Mouse (Mus musculus) lung, embryonic 15.5 days (tissue): ENCODE results near the gene 4932438H23Rik. TPM values are rescaled to one million over a fixed set of nuclear protein-coding genes. Genes with fewer than 3 reads are reported as not detected.

Experiments
- ATAC-seq: fragments of 200-750 bp; cut with Nextera tagmentation; 2 replicates; pipeline ENCODE4 v1.8.0; 2017; ENCODE audit warnings: moderate number of reproducible peaks, borderline replicate concordance; ENCODE audit not compliant: low FRiP score, low TSS enrichment; ENCODE audit errors: extremely low read depth
- H3K27ac ChIP-seq: fragments of 300-500 bp; sonication (generic); 2 replicates; pipeline ENCODE4 v1.5.1; 2015; ENCODE audit warnings: moderate library complexity, mild to moderate bottlenecking, inconsistent platforms
- H3K27me3 ChIP-seq: fragments of 300-500 bp; sonication (generic); 2 replicates; pipeline ENCODE4 v1.6.1; 2015; ENCODE audit warnings: inconsistent platforms
- H3K36me3 ChIP-seq: fragments of 300-500 bp; sonication (generic); 2 replicates; pipeline ENCODE4 v1.6.1; 2015; ENCODE audit warnings: inconsistent platforms
- H3K4me1 ChIP-seq: fragments of 300-500 bp; sonication (generic); 2 replicates; pipeline ENCODE4 v1.6.1; 2015; ENCODE audit warnings: inconsistent platforms
- H3K4me2 ChIP-seq: fragments of 300-500 bp; sonication (generic); 2 replicates; pipeline ENCODE4 v1.6.1; 2015; ENCODE audit warnings: inconsistent platforms, mild to moderate bottlenecking, moderate library complexity
- H3K4me3 ChIP-seq: fragments of 300-500 bp; sonication (generic); 2 replicates; pipeline ENCODE4 v1.5.1; 2015; ENCODE audit warnings: mild to moderate bottlenecking, inconsistent platforms
- H3K9ac ChIP-seq: fragments of 300-500 bp; sonication (generic); 2 replicates; pipeline ENCODE4 v1.6.1; 2015; ENCODE audit warnings: inconsistent platforms
- H3K9me3 ChIP-seq: fragments of 300-500 bp; sonication (generic); 2 replicates; pipeline ENCODE4 v1.6.1; 2016; ENCODE audit warnings: inconsistent platforms
- WGBS: fragments of 180-500 bp; shearing (Covaris S2); methylation state at CpG from one replicate; pipeline ENCODE4 v1.1.7; 2015; 5-methylcytosine and 5-hydroxymethylcytosine counted together
- polyA plus RNA-seq: library from polyadenylated mRNA; unstranded; fragments of >200 nt; fragmentation: Nextera tagmentation; extraction: Ambion mirVana; gene quantifications from 2 replicates; pipeline ENCODE4 v1.2.1, GENCODE M21; 2015

Gene 4932438H23Rik
- polyA plus RNA-seq, 1 experiment from 2014 or later: 0.52 TPM

- no peaks in the 10 kb centered on the region for H3K9me3 ChIP-seq
- H3K36me3 ChIP-seq: no peaks in the 10 kb centered on the region
- ATAC-seq: no peak
- no peak overlapping the region for H3K9ac ChIP-seq
- H3K4me1 ChIP-seq: no peaks in the 10 kb centered on the region
- H3K27me3 ChIP-seq: no peaks in the 10 kb centered on the region
- WGBS: 73% methylated on average over 1 of the region's 1 CpGs
- no peak overlapping the region for H3K4me3 ChIP-seq
- no peak overlapping the region for H3K27ac ChIP-seq
- H3K4me2 ChIP-seq: no peak overlapping the region
These were observed 28.9 kb upstream of the 4932438H23Rik start for GRCm38 (mm10) chr16:91123821-91124220.

DNA sequence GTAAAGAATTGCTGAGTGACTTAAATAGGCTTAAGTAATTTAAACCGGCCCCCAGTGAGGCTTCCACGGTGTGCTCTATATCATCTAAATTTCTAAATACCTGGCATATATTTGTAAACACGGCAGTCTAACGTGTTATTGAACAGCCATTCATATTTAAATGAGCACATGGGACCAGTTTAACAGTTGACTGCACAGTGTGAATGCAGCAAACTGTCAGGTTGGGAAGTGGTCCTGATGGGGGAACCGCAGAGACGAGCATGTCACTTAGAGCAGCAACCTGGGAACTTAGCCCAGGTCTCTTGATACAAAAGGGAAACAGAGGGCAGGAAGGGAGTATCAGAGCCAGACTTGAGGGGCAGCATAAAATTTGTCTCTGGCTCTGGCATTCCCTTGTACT lies 25.0 kb upstream of the 4932438H23Rik start:
- H3K9me3 ChIP-seq: no peaks in the 10 kb centered on the region
- H3K9ac ChIP-seq: no peak overlapping the region
- no peak for ATAC-seq
- H3K4me1 ChIP-seq: no peaks in the 10 kb centered on the region
- WGBS: 71% methylated on average over 6 of the region's 6 CpGs
- H3K27me3 ChIP-seq: no peaks in the 10 kb centered on the region
- no peak overlapping the region for H3K27ac ChIP-seq
- H3K4me2 ChIP-seq: no peak overlapping the region
- no peaks in the 10 kb centered on the region for H3K36me3 ChIP-seq
- H3K4me3 ChIP-seq: no peak overlapping the region

DNA sequence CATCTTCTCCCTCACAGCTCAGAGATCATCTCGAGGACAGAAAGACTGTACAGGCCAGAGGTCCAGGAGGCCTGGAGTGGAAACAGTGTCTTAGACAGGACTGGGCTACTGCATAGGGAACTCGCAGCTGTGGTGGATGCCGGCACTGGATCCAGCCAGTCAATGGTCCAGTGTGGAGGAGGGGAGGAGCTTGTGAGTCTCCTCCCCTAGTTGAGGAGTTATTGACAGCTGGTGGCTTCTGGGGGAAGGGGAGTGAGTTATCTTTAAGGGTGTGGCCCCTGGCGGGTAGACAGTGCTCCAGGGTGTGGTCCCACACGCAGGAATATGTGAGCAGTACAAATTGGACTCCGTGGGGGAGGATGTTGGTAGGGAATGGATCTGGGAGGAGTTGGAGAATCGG lies 21.8 kb upstream of the 4932438H23Rik start:
- Histone ChIP-seq H3K36me3 (no peaks in the 10 kb centered on the region), H3K4me3 (no peak overlapping the region), H3K27ac (no peak overlapping the region), H3K27me3 (no peaks in the 10 kb centered on the region), H3K4me1 (no peaks in the 10 kb centered on the region), H3K9ac (no peak overlapping the region), H3K9me3 (no peaks in the 10 kb centered on the region), H3K4me2 (no peak overlapping the region)
- no peak for ATAC-seq
- 65% methylated on average over 7 of the region's 7 CpGs for WGBS

- 76% methylated on average over 4 of the region's 4 CpGs for WGBS
- Histone ChIP-seq H3K4me1 (no peaks in the 10 kb centered on the region), H3K4me2 (no peak overlapping the region), H3K9ac (no peak overlapping the region), H3K27me3 (no peaks in the 10 kb centered on the region), H3K4me3 (no peak overlapping the region), H3K9me3 (no peaks in the 10 kb centered on the region), H3K27ac (no peak overlapping the region), H3K36me3 (no peaks in the 10 kb centered on the region)
- ATAC-seq: no peak
These were observed 21.1 kb upstream of the 4932438H23Rik start for GRCm38 (mm10) chr16:91116006-91116405.

- H3K36me3 ChIP-seq: no peaks in the 10 kb centered on the region
- H3K27me3 ChIP-seq: peaks cover 4% of the 10 kb centered on the region; the same call in 1 of the 2 replicates
- no peaks in the 10 kb centered on the region for H3K4me1 ChIP-seq
- no peak overlapping the region for H3K27ac ChIP-seq
- no peak overlapping the region for H3K9ac ChIP-seq
- no peaks in the 10 kb centered on the region for H3K9me3 ChIP-seq
- no peak for ATAC-seq
- H3K4me2 ChIP-seq: no peak overlapping the region
- WGBS: 42% methylated on average over 11 of the region's 11 CpGs
- no peak overlapping the region for H3K4me3 ChIP-seq
These were observed 16.1 kb upstream of the 4932438H23Rik start for GRCm38 (mm10) chr16:91110999-91111535.

DNA sequence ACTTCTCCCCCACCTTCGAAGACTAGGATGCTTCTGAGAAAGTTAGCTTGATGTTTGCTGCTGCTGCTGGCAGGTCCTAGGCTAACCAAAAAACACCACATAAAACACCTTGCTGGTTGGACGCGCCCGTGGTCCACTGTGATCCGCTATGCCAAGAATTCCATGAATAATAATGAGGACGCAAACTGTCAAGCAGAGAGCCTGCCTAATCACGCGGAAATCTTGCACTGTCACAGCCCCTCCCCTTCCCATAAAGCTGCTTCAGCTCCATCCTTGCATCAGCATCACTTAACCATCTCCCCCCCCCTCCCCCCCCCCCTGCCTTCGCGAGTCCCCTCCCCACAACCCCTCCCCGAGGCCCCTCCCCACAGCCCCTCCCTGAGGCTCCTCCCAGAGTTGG lies 12.7 kb upstream of the 4932438H23Rik start:
- H3K36me3 ChIP-seq: no peaks in the 10 kb centered on the region
- H3K4me2 ChIP-seq: no peak overlapping the region
- WGBS: 74% methylated on average over 11 of the region's 11 CpGs
- peaks cover 15% of the 10 kb centered on the region; the same call in 1 of the 2 replicates for H3K27me3 ChIP-seq
- H3K4me3 ChIP-seq: no peak overlapping the region
- no peak overlapping the region for H3K27ac ChIP-seq
- H3K9ac ChIP-seq: no peak overlapping the region
- no peak for ATAC-seq
- no peaks in the 10 kb centered on the region for H3K9me3 ChIP-seq
- H3K4me1 ChIP-seq: no peaks in the 10 kb centered on the region

GRCm38 (mm10) chr16:91105481-91106051 lies 10.6 kb upstream of the 4932438H23Rik start:
- no peak for ATAC-seq
- Histone ChIP-seq H3K27me3 (peaks cover 15% of the 10 kb centered on the region; the same call in 1 of the 2 replicates), H3K4me2 (no peak overlapping the region), H3K4me3 (no peak overlapping the region), H3K9me3 (no peaks in the 10 kb centered on the region), H3K27ac (no peak overlapping the region), H3K9ac (no peak overlapping the region), H3K4me1 (no peaks in the 10 kb centered on the region), H3K36me3 (no peaks in the 10 kb centered on the region)
- 41% methylated on average over 13 of the region's 13 CpGs for WGBS

- Histone ChIP-seq H3K9me3 (no peaks in the 10 kb centered on the region), H3K4me3 (no peak overlapping the region), H3K9ac (no peak overlapping the region), H3K4me1 (no peaks in the 10 kb centered on the region), H3K36me3 (no peaks in the 10 kb centered on the region), H3K27me3 (peaks cover 15% of the 10 kb centered on the region; the same call in 1 of the 2 replicates), H3K27ac (no peak overlapping the region), H3K4me2 (no peak overlapping the region)
- no peak for ATAC-seq
- 39% methylated on average over 10 of the region's 10 CpGs for WGBS
These were observed 10.0 kb upstream of the 4932438H23Rik start for GRCm38 (mm10) chr16:91104821-91105480.

- H3K27me3 ChIP-seq: peaks cover 11% of the 10 kb centered on the region; the same call in 1 of the 2 replicates
- no peak overlapping the region for H3K4me3 ChIP-seq
- no peak overlapping the region for H3K27ac ChIP-seq
- WGBS: 70% methylated on average over 14 of the region's 14 CpGs
- H3K36me3 ChIP-seq: no peaks in the 10 kb centered on the region
- ATAC-seq: no peak
- H3K4me2 ChIP-seq: no peak overlapping the region
- H3K9ac ChIP-seq: no peak overlapping the region
- H3K9me3 ChIP-seq: no peaks in the 10 kb centered on the region
- no peaks in the 10 kb centered on the region for H3K4me1 ChIP-seq
These were observed 8.5 kb upstream of the 4932438H23Rik start for GRCm38 (mm10) chr16:91103386-91103785.

- no peaks in the 10 kb centered on the region for H3K36me3 ChIP-seq
- H3K27me3 ChIP-seq: peaks cover 11% of the 10 kb centered on the region; the same call in 1 of the 2 replicates
- H3K9ac ChIP-seq: no peak overlapping the region
- H3K27ac ChIP-seq: no peak overlapping the region
- 57% methylated on average over 2 of the region's 2 CpGs for WGBS
- no peak overlapping the region for H3K4me2 ChIP-seq
- no peaks in the 10 kb centered on the region for H3K9me3 ChIP-seq
- no peak for ATAC-seq
- H3K4me1 ChIP-seq: no peaks in the 10 kb centered on the region
- no peak overlapping the region for H3K4me3 ChIP-seq
These were observed 5.6 kb upstream of the 4932438H23Rik start for GRCm38 (mm10) chr16:91100484-91100883.

DNA sequence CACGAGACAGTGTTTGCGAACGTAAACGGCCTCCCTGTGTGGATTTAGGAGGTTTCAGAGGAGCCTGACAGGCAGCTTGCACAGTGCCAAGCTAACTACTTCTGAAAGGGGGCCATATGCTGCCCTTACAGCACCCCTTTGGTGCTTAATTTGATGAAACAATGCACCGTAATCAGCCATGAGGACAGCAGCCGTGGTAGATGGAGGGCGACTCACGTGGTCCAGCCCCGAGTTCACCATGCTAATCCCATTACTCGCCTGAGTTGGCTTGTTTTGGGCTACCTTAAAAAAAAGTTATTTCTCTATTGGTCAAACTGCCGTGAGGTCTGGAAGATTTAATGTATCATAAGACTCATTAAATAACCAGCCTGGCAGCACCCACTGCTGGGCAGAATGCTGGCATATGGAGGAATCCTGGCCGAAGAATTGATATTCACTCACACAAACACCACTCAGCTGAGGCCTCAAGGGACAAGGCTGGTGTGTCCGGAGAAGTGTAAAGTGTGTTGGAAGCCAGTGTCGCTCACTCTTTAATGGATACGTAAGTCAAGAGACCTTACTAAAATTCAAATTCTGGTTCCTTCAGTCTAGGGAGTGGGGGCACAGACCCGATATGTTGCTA lies 4.6 kb upstream of the 4932438H23Rik start:
- ATAC-seq: no peak
- Histone ChIP-seq H3K27ac (no peak overlapping the region), H3K4me2 (no peak overlapping the region), H3K36me3 (no peaks in the 10 kb centered on the region), H3K4me1 (no peaks in the 10 kb centered on the region), H3K4me3 (no peak overlapping the region), H3K9ac (no peak overlapping the region), H3K27me3 (peaks cover 11% of the 10 kb centered on the region; the same call in 1 of the 2 replicates), H3K9me3 (no peaks in the 10 kb centered on the region)
- 78% methylated on average over 16 of the region's 16 CpGs for WGBS

- H3K9me3 ChIP-seq: no peaks in the 10 kb centered on the region
- H3K27ac ChIP-seq: no peak overlapping the region
- no peak overlapping the region for H3K9ac ChIP-seq
- H3K4me1 ChIP-seq: peaks cover 4% of the 10 kb centered on the region; the same call in 1 of the 2 replicates
- H3K4me3 ChIP-seq: no peak overlapping the region
- ATAC-seq: no peak
- no peaks in the 10 kb centered on the region for H3K36me3 ChIP-seq
- H3K4me2 ChIP-seq: no peak overlapping the region
- H3K27me3 ChIP-seq: no peaks in the 10 kb centered on the region
- 91% methylated on average over 11 of the region's 11 CpGs for WGBS
These were observed 2.9 kb upstream of the 4932438H23Rik start for GRCm38 (mm10) chr16:91097858-91098257.
